Mouse (Mus musculus) spleen, adult 2 months (tissue): ENCODE measurements at regions not wholly inside any gene's neighbourhood (a gene's known extent, or its start where the extent isn't known, plus 50 kb on each side); places are given as distances from the start of the nearest gene placed in this dataset.

Experiments
- DNase-seq, 2 experiments: peaks; one replicate each; pipeline versions ENCODE4 v3.0.0 to v3.0.0-alpha.2; 2012 to 2021; ENCODE audit warnings: low spot score in 2 of 2, low read depth in 1 of 2
- H3K27ac ChIP-seq: fragments of 200-500 bp; 2 replicates; pipeline ENCODE4 v1.5.1; 2012; ENCODE audit warnings: low read length, inconsistent platforms; ENCODE audit not compliant: insufficient read depth
- H3K27me3 ChIP-seq: fragments of 200-500 bp; 2 replicates; pipeline ENCODE4 v1.6.1; 2012; ENCODE audit warnings: mild to moderate bottlenecking, moderate library complexity, low read length, inconsistent platforms; ENCODE audit not compliant: control insufficient read depth, insufficient read depth
- H3K36me3 ChIP-seq: fragments of 200-500 bp; 2 replicates; pipeline ENCODE4 v1.6.1; 2012; ENCODE audit warnings: mild to moderate bottlenecking, low read length, inconsistent platforms; ENCODE audit not compliant: control insufficient read depth, insufficient read depth
- H3K4me1 ChIP-seq: fragments of 200-500 bp; 2 replicates; pipeline ENCODE4 v1.6.1; 2011; ENCODE audit warnings: inconsistent platforms; ENCODE audit not compliant: control insufficient read depth, insufficient read depth, insufficient read length
- H3K4me3 ChIP-seq: fragments of 200-500 bp; 2 replicates; pipeline ENCODE4 v1.5.1; 2011; ENCODE audit warnings: mild to moderate bottlenecking, inconsistent platforms; ENCODE audit not compliant: insufficient read depth, insufficient read length; ENCODE audit errors: extremely low read depth
- CTCF ChIP-seq: fragments of 200-500 bp; IDR thresholded peaks from 2 replicates; pipeline ENCODE4 v1.5.1; 2011; ENCODE audit warnings: mild to moderate bottlenecking, inconsistent platforms; ENCODE audit not compliant: insufficient read depth, insufficient read length, insufficient replicate concordance; ENCODE audit errors: extremely low read depth
- POLR2A ChIP-seq: fragments of 200-500 bp; IDR thresholded peaks from 2 replicates; pipeline ENCODE4 v1.6.1; 2011; ENCODE audit warnings: low read depth, low read length, inconsistent platforms
- WGBS: fragments of 180-500 bp; shearing (Covaris S2); methylation state at CpG from one replicate; pipeline ENCODE4 v1.1.7; 2018; 5-methylcytosine and 5-hydroxymethylcytosine counted together

DNA sequence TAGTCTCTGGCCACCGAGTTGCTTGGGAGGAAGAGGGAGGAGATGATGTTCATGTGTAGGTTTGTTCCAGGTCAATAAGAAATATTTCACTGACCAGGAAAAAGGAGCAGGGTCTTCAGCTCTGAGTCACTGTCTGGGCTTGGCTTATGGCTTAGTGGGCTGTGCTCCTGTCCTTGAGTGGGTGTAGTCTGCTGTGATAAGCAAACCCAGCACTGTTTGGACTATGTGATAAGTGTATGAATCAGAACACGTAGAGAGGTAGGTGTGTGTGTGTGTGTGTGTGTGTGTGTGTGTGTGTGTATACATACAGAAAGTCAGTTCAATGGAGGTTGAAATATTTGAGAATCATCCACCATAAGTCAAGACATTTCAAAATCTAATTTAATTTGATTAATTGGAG is 105.6 kb downstream of the Lmo4 start:
- 83% methylated on average over 2 of the region's 2 CpGs for WGBS
- no peaks in the 10 kb centered on the region for H3K36me3 ChIP-seq
- no peaks in the 10 kb centered on the region for H3K27me3 ChIP-seq
- no peak overlapping the region for H3K4me3 ChIP-seq
- no peaks in the 10 kb centered on the region for H3K4me1 ChIP-seq
- TF ChIP-seq POLR2A (no peak), CTCF (no peak)
- H3K27ac ChIP-seq, result no peak overlapping the region
- DNase-seq, result no peak

DNA sequence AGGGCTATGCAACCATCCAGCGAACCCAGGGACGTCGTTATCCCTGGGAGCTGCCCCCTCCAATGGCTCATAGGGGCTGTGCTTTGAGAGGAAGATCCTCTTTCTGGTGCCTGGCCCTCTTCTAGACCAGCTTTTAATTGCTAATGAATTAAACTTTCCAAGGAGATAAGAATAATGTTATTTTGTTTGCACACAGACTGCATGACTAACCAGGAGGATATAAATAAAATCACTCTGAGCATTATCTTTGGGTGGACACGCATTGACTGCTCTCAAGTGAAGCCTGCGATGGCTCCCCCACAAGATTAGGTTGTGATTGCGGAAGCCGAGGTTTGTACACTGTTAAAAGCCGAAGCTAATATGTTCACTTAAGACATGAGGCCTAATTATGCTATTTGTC is 106.3 kb downstream of the Lmo4 start:
- TF ChIP-seq CTCF (no peak), POLR2A (no peak)
- Histone ChIP-seq H3K27me3 (no peaks in the 10 kb centered on the region), H3K36me3 (no peaks in the 10 kb centered on the region), H3K4me3 (no peak overlapping the region), H3K27ac (no peak overlapping the region), H3K4me1 (no peaks in the 10 kb centered on the region)
- 85% methylated on average over 8 of the region's 8 CpGs for WGBS
- DNase-seq, result no peak

DNA sequence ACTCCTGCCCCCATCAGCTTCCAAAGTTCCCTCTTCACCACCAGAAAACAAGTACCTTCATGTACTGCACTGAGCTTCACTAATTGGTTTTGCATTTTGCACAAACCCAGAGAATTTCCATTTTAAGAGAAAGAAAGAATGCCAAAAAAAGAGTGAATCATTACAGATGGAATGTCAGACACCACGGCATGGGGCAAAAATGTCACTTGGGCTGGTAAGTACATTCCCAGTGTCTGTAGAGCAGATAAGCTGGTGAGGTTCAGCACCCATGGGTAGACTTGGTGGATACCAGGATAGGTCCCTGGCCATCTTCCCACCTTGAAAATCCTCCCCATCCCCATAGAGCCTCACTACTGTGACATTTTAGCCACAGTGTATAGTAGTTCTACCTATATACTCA is 113.8 kb downstream of the Lmo4 start:
- no peak for TF ChIP-seq POLR2A
- no peak for TF ChIP-seq CTCF
- WGBS, result 90% methylated on average over 1 of the region's 1 CpGs

DNA sequence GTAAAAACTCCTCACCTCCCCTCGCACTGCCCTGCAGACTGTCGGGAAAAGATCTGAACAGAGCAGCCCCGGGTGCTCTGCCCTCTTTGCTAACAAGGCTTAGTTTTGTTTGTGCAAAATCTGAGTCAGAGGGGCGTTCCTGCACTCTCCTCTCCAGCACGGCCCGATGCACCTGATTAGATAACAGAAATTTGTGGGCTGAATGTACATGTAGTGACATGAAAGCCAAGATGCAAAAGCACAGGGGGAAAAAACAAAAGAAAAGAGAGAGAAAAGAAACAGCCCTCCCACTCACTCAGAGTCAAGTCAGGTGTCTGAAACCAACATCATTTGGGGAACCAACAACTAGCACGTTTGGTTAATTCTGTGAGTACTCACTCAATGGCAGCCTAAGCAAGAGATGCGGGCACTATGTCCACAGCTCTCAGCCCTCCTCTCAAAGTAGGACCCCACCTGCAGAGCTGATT is 115.2 kb downstream of the Lmo4 start:
- DNase-seq, result no peak
- WGBS, result 43% methylated on average over 8 of the region's 8 CpGs
- Histone ChIP-seq H3K4me1 (no peaks in the 10 kb centered on the region), H3K4me3 (no peak overlapping the region), H3K27me3 (no peaks in the 10 kb centered on the region), H3K36me3 (no peaks in the 10 kb centered on the region), H3K27ac (no peak overlapping the region; the same call in 1 of the 2 replicates)
- TF ChIP-seq CTCF, result no peak
- no peak for TF ChIP-seq POLR2A

More for the DNA sequence above, 113.8 kb downstream of the Lmo4 start:
- DNase-seq, result no peak
- Histone ChIP-seq H3K27me3 (no peaks in the 10 kb centered on the region), H3K4me3 (no peak overlapping the region), H3K4me1 (no peaks in the 10 kb centered on the region), H3K27ac (no peak overlapping the region), H3K36me3 (no peaks in the 10 kb centered on the region)

DNA sequence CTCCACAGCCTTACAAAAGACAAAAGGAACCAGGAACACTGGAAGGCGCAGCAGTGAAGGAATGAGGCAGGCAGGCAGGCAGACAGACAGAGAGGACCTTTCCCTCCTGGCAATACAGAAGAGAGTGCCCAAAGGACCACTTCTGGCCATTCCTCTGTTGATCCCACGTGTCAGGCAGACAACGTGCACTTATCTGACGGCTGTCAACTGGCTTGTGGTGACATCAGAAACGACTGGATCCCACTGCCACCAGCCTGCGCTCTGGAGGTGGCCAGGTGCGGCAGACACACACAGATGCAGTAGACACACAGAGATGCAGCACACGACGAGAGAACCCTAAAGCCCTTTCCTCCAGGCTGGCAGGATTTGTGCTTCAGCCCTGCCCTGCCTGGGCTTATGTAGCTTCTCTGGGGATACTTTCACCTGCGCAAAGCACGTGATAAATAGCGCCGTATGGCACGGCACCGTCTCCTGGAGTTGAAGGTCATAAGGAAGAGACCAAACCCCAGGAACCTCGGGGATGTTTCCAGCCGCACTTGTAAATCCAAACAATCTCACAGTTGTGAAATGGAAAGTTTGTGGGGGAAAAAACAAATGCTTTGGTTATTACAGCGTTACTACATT is 116.6 kb downstream of the Lmo4 start:
- TF ChIP-seq CTCF (no peak), POLR2A (no peak)
- DNase-seq, result no peak
- Histone ChIP-seq H3K27ac (no peak overlapping the region), H3K27me3 (no peaks in the 10 kb centered on the region), H3K4me1 (no peaks in the 10 kb centered on the region), H3K36me3 (no peaks in the 10 kb centered on the region), H3K4me3 (no peak overlapping the region)
- WGBS, result 75% methylated on average over 18 of the region's 18 CpGs

DNA sequence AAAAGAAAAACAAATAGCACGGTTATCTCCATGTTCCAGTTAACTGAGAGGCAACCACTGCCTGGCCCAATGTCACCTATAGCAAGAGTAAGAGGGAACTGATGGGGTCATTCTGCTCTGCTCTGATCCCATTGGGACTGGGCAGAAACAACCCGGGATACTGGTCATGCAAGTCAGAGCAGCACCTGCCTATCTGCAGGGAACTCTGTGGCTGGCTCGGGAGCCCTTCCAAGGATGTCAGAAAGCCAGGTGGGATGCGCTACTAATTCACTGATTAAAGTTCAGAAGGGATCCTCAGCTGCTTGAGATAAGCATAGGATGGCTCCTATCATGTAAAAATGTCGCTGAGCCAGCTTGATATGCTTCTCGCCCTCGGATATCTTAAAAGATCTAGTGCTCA is 117.2 kb downstream of the Lmo4 start:
- no peak for DNase-seq
- Histone ChIP-seq H3K4me1 (no peaks in the 10 kb centered on the region), H3K27me3 (no peaks in the 10 kb centered on the region), H3K36me3 (no peaks in the 10 kb centered on the region), H3K4me3 (no peak overlapping the region), H3K27ac (no peak overlapping the region)
- WGBS, result 84% methylated on average over 7 of the region's 7 CpGs
- TF ChIP-seq POLR2A, result no peak
- TF ChIP-seq CTCF, result no peak

DNA sequence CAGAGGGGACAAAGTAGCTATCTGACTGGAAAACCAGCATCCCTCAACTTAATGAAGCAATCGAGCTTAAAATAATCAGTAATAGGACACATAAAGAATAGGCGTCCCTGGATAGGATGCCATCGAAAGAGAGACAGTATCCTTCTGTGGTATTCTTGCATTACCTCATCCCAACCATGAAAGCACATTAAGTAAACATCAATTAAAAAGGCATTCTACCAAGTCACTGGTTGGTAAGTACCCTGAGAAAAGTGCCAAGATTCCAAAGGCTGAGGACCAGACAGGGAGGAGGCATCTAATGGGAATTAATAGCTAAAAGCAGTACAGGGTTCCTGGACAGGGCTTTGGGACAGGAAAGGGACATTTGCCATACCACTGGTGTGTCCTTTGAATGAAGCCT is 118.8 kb downstream of the Lmo4 start:
- TF ChIP-seq POLR2A (no peak), CTCF (no peak)
- H3K4me3 ChIP-seq, result no peak overlapping the region
- no peak overlapping the region for H3K27ac ChIP-seq
- H3K4me1 ChIP-seq, result no peaks in the 10 kb centered on the region
- 93% methylated on average over 3 of the region's 3 CpGs for WGBS
- DNase-seq, result no peak
- no peaks in the 10 kb centered on the region for H3K27me3 ChIP-seq
- no peaks in the 10 kb centered on the region for H3K36me3 ChIP-seq

DNA sequence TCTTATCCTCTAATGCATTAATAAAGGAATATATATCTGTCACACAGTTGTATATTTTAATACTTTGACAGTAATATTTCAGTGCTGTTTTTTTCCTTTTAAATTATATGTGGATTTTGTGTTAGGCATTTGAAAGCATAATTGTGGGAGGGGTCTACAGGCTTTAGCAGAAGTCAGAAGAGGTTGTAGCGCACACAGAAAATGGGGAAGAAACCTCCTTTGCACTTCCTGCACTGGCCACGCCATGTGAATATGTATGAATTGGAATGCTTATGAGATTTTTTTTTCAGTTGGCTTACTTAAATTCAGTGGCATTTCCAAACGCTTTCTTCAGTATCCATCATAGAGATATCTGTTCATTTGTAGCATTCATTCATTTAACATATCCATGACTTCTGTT is 125.1 kb downstream of the Lmo4 start:
- Histone ChIP-seq H3K4me3 (no peak overlapping the region), H3K27ac (no peak overlapping the region), H3K36me3 (no peaks in the 10 kb centered on the region), H3K27me3 (no peaks in the 10 kb centered on the region), H3K4me1 (no peaks in the 10 kb centered on the region)
- no peak for DNase-seq
- 66% methylated on average over 3 of the region's 3 CpGs for WGBS
- TF ChIP-seq CTCF (no peak), POLR2A (no peak)
